Mouse (Mus musculus): Measurements from ENCODE around the gene Kcng4.

GRCm38 (mm10) chr8:119675457-119675856 lies 40.0 kb upstream of the Kcng4 start:
- TF ChIP-seq POLR2A (IDR thresholded peaks at IDR 0.05; ENCODE audit: borderline replicate concordance, extremely low read depth, low read depth, low read length) (no peak), CTCF (IDR thresholded peaks at IDR 0.05; ENCODE audit: insufficient read depth, low read length) (no peak)
